Mouse (Mus musculus) embryonic stem cell, embryonic (primary cell): ENCODE results near the gene C2cd5.

Experiments used
- CTCF ChIA-PET, 4 experiments: fragments of 300-600 bp in 2 of 4; fragments of 350-600 bp in 2 of 4; sonication (Branson Sonifier 250); formaldehyde crosslinking; loops; one replicate each; lab custom pipeline; 2022; ENCODE audit warnings: inconsistent platforms in 2 of 4; lab: Charles Lee
- POLR2A ChIA-PET, 4 experiments: fragments of 300-600 bp in 2 of 4; fragments of 350-600 bp in 2 of 4; sonication (Branson Sonifier 250); formaldehyde crosslinking; loops; one replicate each; lab custom pipeline; 2022; ENCODE audit warnings: antibody characterized with exemption in 4 of 4, inconsistent platforms in 1 of 4; lab: Charles Lee

Gene C2cd5

GRCm38 (mm10) chr6:143070019-143070418 lies 29.9 kb downstream of the C2cd5 start:
- POLR2A ChIA-PET, result interaction anchor here (0.6 to 5.7 kb wide), 18 partner anchors 9 to 185 kb away, joined by 3 to 53 read pairs (median 3); no protein-coding TSS in a partner anchor
- CTCF ChIA-PET, result interaction anchor here in 2 of 4 experiments (0.7 to 1.4 kb wide), 3 partner anchors 35 to 105 kb away, joined by 3 to 4 read pairs (median 4); no protein-coding TSS in a partner anchor

- POLR2A ChIA-PET, result interaction anchor here (0.6 to 5.7 kb wide), 20 partner anchors 9 to 185 kb away, joined by 3 to 53 read pairs (median 4); no protein-coding TSS in a partner anchor
- CTCF ChIA-PET, result interaction anchor here in 2 of 4 experiments (0.7 to 1.4 kb wide), 3 partner anchors 34 to 106 kb away, joined by 3 to 4 read pairs (median 4); no protein-coding TSS in a partner anchor
These were observed 30.3 kb downstream of the C2cd5 start for GRCm38 (mm10) chr6:143069606-143070005.

GRCm38 (mm10) chr6:143068181-143068915 lies 31.6 kb downstream of the C2cd5 start:
- CTCF ChIA-PET, result interaction anchor here (0.5 to 1.1 kb wide), 5 partner anchors 11 to 117 kb away, joined by 3 to 5 read pairs (median 4); no protein-coding TSS in a partner anchor
- POLR2A ChIA-PET, result interaction anchor here in 3 of 4 experiments (1.0 to 5.7 kb wide), 10 partner anchors 8 to 106 kb away, joined by 3 to 53 read pairs (median 5); no protein-coding TSS in a partner anchor

GRCm38 (mm10) chr6:143067654-143068053 lies 32.3 kb downstream of the C2cd5 start:
- POLR2A ChIA-PET, result interaction anchor here in 2 of 4 experiments (1.2 to 5.7 kb wide), 4 partner anchors 9 to 75 kb away, joined by 3 to 53 read pairs (median 6); no protein-coding TSS in a partner anchor
- CTCF ChIA-PET, result no interaction called here

- POLR2A ChIA-PET, result interaction anchor here in 1 of 4 experiments (1.2 to 5.7 kb wide), 3 partner anchors 9 to 75 kb away, joined by 3 to 53 read pairs (median 4); no protein-coding TSS in a partner anchor
- CTCF ChIA-PET, result no interaction called here
These were observed 33.1 kb downstream of the C2cd5 start for GRCm38 (mm10) chr6:143066859-143067258.

GRCm38 (mm10) chr6:143064047-143064446 lies 35.9 kb downstream of the C2cd5 start:
- ChIA-PET POLR2A (interaction anchor here in 1 of 4 experiments (0.9 kb wide), 2 partner anchors 11 to 22 kb away, joined by 3 to 4 read pairs; no protein-coding TSS in a partner anchor), CTCF (no interaction called here)

GRCm38 (mm10) chr6:143057601-143058000 lies 42.3 kb downstream of the C2cd5 start:
- ChIA-PET POLR2A (no interaction called here), CTCF (no interaction called here)

- ChIA-PET POLR2A (interaction anchor here in 3 of 4 experiments (0.5 to 3.2 kb wide), 10 partner anchors 10 to 133 kb away, joined by 3 to 10 read pairs (median 3); no protein-coding TSS in a partner anchor), CTCF (interaction anchor here in 1 of 4 experiments (0.7 kb wide), 1 partner anchor 16 kb away, joined by 3 read pairs; no protein-coding TSS in a partner anchor)
These were observed 48.4 kb downstream of the C2cd5 start for GRCm38 (mm10) chr6:143051566-143051965.

- POLR2A ChIA-PET, result interaction anchor here in 1 of 4 experiments (1.3 to 1.9 kb wide), 2 partner anchors 13 to 29 kb away, joined by 3 to 6 read pairs; no protein-coding TSS in a partner anchor
- CTCF ChIA-PET, result no interaction called here
These were observed 50.0 kb downstream of the C2cd5 start for GRCm38 (mm10) chr6:143049791-143050555.

GRCm38 (mm10) chr6:143049117-143049516 lies 50.8 kb downstream of the C2cd5 start:
- CTCF ChIA-PET, result interaction anchor here in 1 of 4 experiments (1.3 kb wide), 1 partner anchor 13 kb away, joined by 3 read pairs; no protein-coding TSS in a partner anchor
- POLR2A ChIA-PET, result interaction anchor here in 1 of 4 experiments (0.6 to 1.9 kb wide), 2 partner anchors 12 to 127 kb away, joined by 3 to 6 read pairs; no protein-coding TSS in a partner anchor

GRCm38 (mm10) chr6:143047538-143048258 lies 52.2 kb downstream of the C2cd5 start:
- POLR2A ChIA-PET, result interaction anchor here in 1 of 4 experiments (1.3 to 1.9 kb wide), 3 partner anchors 11 to 35 kb away, joined by 3 to 6 read pairs (median 4); no protein-coding TSS in a partner anchor
- CTCF ChIA-PET, result interaction anchor here in 3 of 4 experiments (0.6 to 1.9 kb wide), 3 partner anchors 12 to 208 kb away, joined by 3 to 6 read pairs (median 4); no protein-coding TSS in a partner anchor

- CTCF ChIA-PET, result no interaction called here
- POLR2A ChIA-PET, result interaction anchor here in 1 of 4 experiments (0.6 kb wide), 1 partner anchor 167 kb away, joined by 3 read pairs; no protein-coding TSS in a partner anchor
These were observed 58.4 kb downstream of the C2cd5 start for GRCm38 (mm10) chr6:143041578-143041977.

GRCm38 (mm10) chr6:143035261-143035660 lies 64.7 kb downstream of the C2cd5 start:
- POLR2A ChIA-PET, result interaction anchor here in 3 of 4 experiments (0.6 to 1.5 kb wide), 12 partner anchors 10 to 272 kb away, joined by 3 to 4 read pairs (median 3); partner anchors contain the start of gene C2cd5 (in 2 of the 3)
- CTCF ChIA-PET, result interaction anchor here (0.6 to 3.0 kb wide), 27 partner anchors 10 to 278 kb away, joined by 3 to 14 read pairs (median 3); partner anchors contain the start of genes C2cd5 (in 1 of the 4) and Etnk1 (in 1 of the 4)

- ChIA-PET POLR2A (interaction anchor here in 1 of 4 experiments (0.6 to 1.5 kb wide), 8 partner anchors 9 to 145 kb away, joined by 3 to 4 read pairs (median 3); no protein-coding TSS in a partner anchor), CTCF (interaction anchor here (0.8 to 3.0 kb wide), 13 partner anchors 9 to 151 kb away, joined by 3 to 14 read pairs (median 6); partner anchors contain the start of gene Etnk1 (in 1 of the 4))
These were observed 65.4 kb downstream of the C2cd5 start for GRCm38 (mm10) chr6:143034503-143034902.

- POLR2A ChIA-PET, result interaction anchor here in 1 of 4 experiments (1.3 kb wide), 2 partner anchors 9 to 145 kb away, joined by 4 read pairs; no protein-coding TSS in a partner anchor
- CTCF ChIA-PET, result no interaction called here
These were observed 69.4 kb downstream of the C2cd5 start for GRCm38 (mm10) chr6:143030521-143030920.

GRCm38 (mm10) chr6:143027896-143028295 lies 72.0 kb downstream of the C2cd5 start:
- ChIA-PET POLR2A (no interaction called here), CTCF (no interaction called here)

- ChIA-PET CTCF (no interaction called here), POLR2A (no interaction called here)
These were observed 72.5 kb downstream of the C2cd5 start for GRCm38 (mm10) chr6:143027402-143027801.
